Mouse (Mus musculus) embryonic stem cell, embryonic (primary cell): ENCODE measurements around the gene Olfr1193.
"Not testable (repeated sequence)": the region's sequence is repeated elsewhere in the genome, so short reads cannot be mapped to it uniquely, and the experiment has no call there.

ENCODE experiments used
- CTCF ChIA-PET, 4 experiments: fragments of 300-600 bp in 2 of 4; fragments of 350-600 bp in 2 of 4; sonication (Branson Sonifier 250); formaldehyde crosslinking; loops; one replicate each; lab custom pipeline; 2022; ENCODE audit warnings: inconsistent platforms in 2 of 4; lab: Charles Lee
- POLR2A ChIA-PET, 4 experiments: fragments of 300-600 bp in 2 of 4; fragments of 350-600 bp in 2 of 4; sonication (Branson Sonifier 250); formaldehyde crosslinking; loops; one replicate each; lab custom pipeline; 2022; ENCODE audit warnings: antibody characterized with exemption in 4 of 4, inconsistent platforms in 1 of 4; lab: Charles Lee

The Olfr1193 gene

DNA sequence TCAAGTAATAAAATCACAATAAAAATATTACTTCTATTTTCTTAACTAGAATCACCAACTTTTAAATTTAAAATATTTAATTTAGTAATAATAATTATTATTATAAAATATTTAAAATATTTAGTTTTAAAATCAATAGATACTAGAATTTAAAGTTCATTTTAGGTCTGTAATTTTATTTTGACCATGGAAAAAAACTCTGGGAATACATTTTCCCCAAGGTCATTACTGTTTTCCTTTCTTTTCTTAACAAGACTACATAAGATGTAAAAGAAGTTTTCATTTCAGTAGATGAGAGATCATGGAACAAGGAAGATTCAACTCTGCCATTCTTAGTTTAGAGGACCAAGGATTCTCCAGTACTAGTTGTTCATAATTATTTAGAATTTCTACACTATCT, at the start of gene Olfr1193:
TSS of gene Olfr1193 (plus strand) at position 301 of the 400 bp plus-strand sequence.
- CTCF ChIA-PET, POLR2A ChIA-PET: not testable (repeated sequence)

DNA sequence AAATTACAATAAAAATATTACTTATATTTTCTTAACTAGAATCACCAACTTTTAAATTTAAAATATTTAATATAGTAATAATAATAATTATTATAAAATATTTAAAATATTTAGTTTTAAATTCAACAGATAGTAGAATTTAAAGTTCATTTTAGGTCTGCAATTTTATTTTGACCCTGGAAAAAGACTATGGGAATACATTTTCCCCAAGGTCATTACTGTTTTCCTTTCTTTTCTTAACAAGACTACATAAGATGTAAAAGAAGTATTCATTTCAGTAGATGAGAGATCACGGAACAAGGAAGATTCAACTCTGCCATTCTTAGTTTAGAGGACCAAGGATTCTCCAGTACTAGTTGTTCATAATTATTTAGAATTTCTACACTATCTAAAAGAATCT, 35.2 kb upstream of the Olfr1193 start, which contains the start of gene Olfr1191-ps1:
TSS of gene Olfr1191-ps1 (plus strand) at position 301 of the 400 bp plus-strand sequence.
- POLR2A ChIA-PET, result not testable (repeated sequence)

DNA sequence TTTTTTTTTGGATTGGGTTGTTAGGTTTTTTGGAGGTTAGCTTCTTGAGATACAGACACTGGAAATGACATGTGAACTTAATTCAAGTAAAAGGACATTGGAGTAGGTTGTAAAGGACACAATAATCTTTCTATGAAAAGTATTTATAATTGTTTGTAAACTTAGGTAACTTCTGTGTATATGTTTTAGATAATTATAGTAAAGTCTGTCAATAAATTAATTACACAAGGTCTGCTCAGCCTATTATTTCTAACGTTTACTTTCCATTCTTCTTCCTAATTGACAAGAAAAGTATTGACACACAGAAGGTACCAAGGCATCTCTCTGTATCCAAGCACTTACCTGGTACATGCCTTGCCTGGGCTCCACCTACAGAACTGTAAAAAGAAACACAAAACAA, 27.2 kb upstream of the Olfr1193 start, which contains the start of gene Olfr1192-ps1:
TSS of gene Olfr1192-ps1 (plus strand) at position 301 of the 400 bp plus-strand sequence.
- ChIA-PET POLR2A (no interaction called here), CTCF (no interaction called here)

More for the DNA sequence above, 35.2 kb upstream of the Olfr1193 start, which contains the start of gene Olfr1191-ps1:
- CTCF ChIA-PET, result not testable (repeated sequence)

DNA sequence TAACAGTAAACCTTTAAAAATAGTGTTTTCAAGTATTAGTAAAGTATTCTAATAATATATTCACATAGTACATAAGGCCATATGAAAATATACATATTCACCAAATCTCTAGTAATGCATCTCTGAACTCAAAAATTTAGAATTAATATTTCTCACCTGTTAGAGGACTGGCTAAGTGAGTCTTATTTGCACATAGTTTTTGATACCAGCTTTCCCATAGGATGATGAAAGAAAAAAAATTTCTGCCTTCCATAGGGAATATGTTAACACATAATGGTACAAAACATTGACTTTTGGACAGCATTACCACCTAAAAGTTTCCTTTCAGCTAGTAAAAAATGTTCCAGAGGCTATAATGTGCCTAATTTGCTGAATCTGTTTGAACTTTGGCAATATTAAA, 13.7 kb downstream of the Olfr1193 start, which contains the start of gene Olfr1195:
TSS of gene Olfr1195 (minus strand) at position 101 of the 400 bp plus-strand sequence.
- POLR2A ChIA-PET, result no interaction called here
- CTCF ChIA-PET, result no interaction called here

DNA sequence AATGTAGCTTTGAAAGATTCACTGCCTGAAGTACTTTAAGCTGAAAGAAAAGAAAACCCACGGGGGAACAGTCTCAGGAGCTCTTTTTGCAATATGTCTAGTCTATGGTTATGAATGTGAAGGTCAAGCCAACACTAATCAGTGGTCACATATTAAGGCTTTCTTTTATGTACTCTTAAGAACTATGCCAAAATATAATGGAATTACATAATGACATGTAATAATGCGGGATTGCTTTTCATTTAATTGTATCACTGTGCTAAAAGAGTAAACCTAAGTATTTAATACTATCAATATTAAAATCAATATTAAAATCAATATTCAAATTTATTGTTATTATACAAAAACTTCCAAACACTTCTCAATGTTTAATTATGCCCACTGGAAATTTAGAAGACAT, 29.1 kb downstream of the Olfr1193 start, which contains the start of gene Olfr1196:
TSS of gene Olfr1196 (minus strand) at position 101 of the 400 bp plus-strand sequence.
- ChIA-PET CTCF (no interaction called here), POLR2A (no interaction called here)
